Mouse (Mus musculus) embryonic facial prominence, embryonic 15.5 days (tissue): ENCODE measurements around the gene Fam131c. TPM values are rescaled to one million over a fixed set of nuclear protein-coding genes. Genes with fewer than 3 reads are reported as not detected.

Experiments used
- ATAC-seq: fragments of 200-750 bp; cut with Nextera tagmentation; 2 replicates; pipeline ENCODE4 v1.8.0; 2017; ENCODE audit warnings: low read depth, moderate TSS enrichment; ENCODE audit not compliant: insufficient number of reproducible peaks, low FRiP score, low TSS enrichment
- H3K27ac ChIP-seq: fragments of 300-500 bp; sonication (generic); replicated peaks from 2 replicates; pipeline ENCODE4 v1.5.1; 2015; ENCODE audit warnings: mild to moderate bottlenecking, inconsistent platforms
- H3K27me3 ChIP-seq: fragments of 300-500 bp; sonication (generic); 2 replicates; pipeline ENCODE4 v1.6.1; 2015; ENCODE audit warnings: inconsistent platforms
- H3K36me3 ChIP-seq: fragments of 300-500 bp; sonication (generic); 2 replicates; pipeline ENCODE4 v1.6.1; 2015; ENCODE audit warnings: mild to moderate bottlenecking, inconsistent platforms
- H3K4me1 ChIP-seq: fragments of 300-500 bp; sonication (generic); 2 replicates; pipeline ENCODE4 v1.6.1; 2015; ENCODE audit warnings: inconsistent platforms
- H3K4me2 ChIP-seq: fragments of 300-500 bp; sonication (generic); replicated peaks from 2 replicates; pipeline ENCODE4 v1.6.1; 2015; ENCODE audit warnings: mild to moderate bottlenecking, inconsistent platforms
- H3K4me3 ChIP-seq: fragments of 300-500 bp; sonication (generic); replicated peaks from 2 replicates; pipeline ENCODE4 v1.5.1; 2015; ENCODE audit warnings: mild to moderate bottlenecking, inconsistent platforms
- H3K9ac ChIP-seq: fragments of 300-500 bp; sonication (generic); 2 replicates; pipeline ENCODE4 v1.6.1; 2015; ENCODE audit warnings: inconsistent platforms
- H3K9me3 ChIP-seq: fragments of 300-500 bp; sonication (generic); replicated peaks from 2 replicates; pipeline ENCODE4 v1.6.1; 2016; ENCODE audit warnings: inconsistent platforms
- WGBS: fragments of 180-500 bp; shearing (Covaris S2); methylation state at CpG from one replicate; pipeline ENCODE4 v1.1.7; 2015; 5-methylcytosine and 5-hydroxymethylcytosine counted together
- polyA plus RNA-seq: library from polyadenylated mRNA; unstranded; fragments of >200 nt; fragmentation: Nextera tagmentation; extraction: Ambion mirVana; gene quantifications from 2 replicates; pipeline ENCODE4 v1.2.1, GENCODE M21; 2015

Fam131c gene
- polyA plus RNA-seq, 1 experiment from 2014 or later = 4.3 TPM

DNA sequence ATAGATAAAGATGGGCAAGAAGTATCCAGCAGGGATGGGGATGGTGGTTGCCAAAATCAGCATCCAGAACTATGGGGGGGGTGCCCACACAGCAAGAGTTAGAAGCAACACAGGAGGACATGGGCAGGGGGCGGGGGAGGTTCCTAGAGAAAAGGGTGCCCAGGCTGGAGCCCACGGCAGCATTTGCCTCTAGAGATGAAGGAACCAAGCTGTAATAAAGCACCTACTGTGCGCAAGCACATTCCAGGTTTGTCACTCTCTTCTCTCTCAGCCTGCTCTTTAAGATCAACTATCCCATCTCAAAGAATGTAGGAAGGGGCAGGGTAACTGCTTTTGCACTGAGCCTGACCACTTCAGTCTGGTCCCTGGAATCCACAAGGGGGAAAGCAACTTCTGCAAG lies 40.6 kb downstream of the Fam131c start:
- no peak overlapping the region for H3K4me3 ChIP-seq
- peaks cover 7% of the 10 kb centered on the region; the same call in 1 of the 2 replicates for H3K4me1 ChIP-seq
- H3K9ac ChIP-seq = no peak overlapping the region
- no peak overlapping the region for H3K27ac ChIP-seq
- 83% methylated on average over 3 of the region's 3 CpGs for WGBS
- H3K9me3 ChIP-seq = no peaks in the 10 kb centered on the region
- H3K4me2 ChIP-seq = no peak overlapping the region
- H3K36me3 ChIP-seq = no peaks in the 10 kb centered on the region
- no peak for ATAC-seq
- H3K27me3 ChIP-seq = no peaks in the 10 kb centered on the region; the same call in 1 of the 2 replicates

GRCm38 (mm10) chr4:141411430-141411992 lies 43.5 kb downstream of the Fam131c start:
- Histone ChIP-seq H3K27ac (no peak overlapping the region), H3K9ac (no peak overlapping the region), H3K9me3 (no peaks in the 10 kb centered on the region), H3K27me3 (no peaks in the 10 kb centered on the region; the same call in 1 of the 2 replicates), H3K4me3 (no peak overlapping the region), H3K4me1 (no peaks in the 10 kb centered on the region), H3K36me3 (no peaks in the 10 kb centered on the region), H3K4me2 (no peak overlapping the region)
- no peak for ATAC-seq
- 18% methylated on average over 22 of the region's 22 CpGs for WGBS

GRCm38 (mm10) chr4:141415924-141416323 lies 47.9 kb downstream of the Fam131c start, which contains the start of gene Clcnkb:
Clcnkb (minus strand) TSS chr4:141416014.
- no peak within 1 kb of the TSS for H3K27ac ChIP-seq
- H3K27me3 ChIP-seq = no peaks in the 10 kb centered on the region
- 59% methylated on average over 7 of the region's 7 CpGs for WGBS
- no peaks in the 10 kb centered on the region for H3K36me3 ChIP-seq
- no peak within 1 kb of the TSS for H3K9ac ChIP-seq
- no peak within 1 kb of the TSS for H3K4me2 ChIP-seq
- no peak within 1 kb of the TSS for H3K4me3 ChIP-seq
- ATAC-seq = no peak
- H3K9me3 ChIP-seq = no peaks in the 10 kb centered on the region
- peaks cover 6% of the 10 kb centered on the region; the same call in 1 of the 2 replicates for H3K4me1 ChIP-seq

DNA sequence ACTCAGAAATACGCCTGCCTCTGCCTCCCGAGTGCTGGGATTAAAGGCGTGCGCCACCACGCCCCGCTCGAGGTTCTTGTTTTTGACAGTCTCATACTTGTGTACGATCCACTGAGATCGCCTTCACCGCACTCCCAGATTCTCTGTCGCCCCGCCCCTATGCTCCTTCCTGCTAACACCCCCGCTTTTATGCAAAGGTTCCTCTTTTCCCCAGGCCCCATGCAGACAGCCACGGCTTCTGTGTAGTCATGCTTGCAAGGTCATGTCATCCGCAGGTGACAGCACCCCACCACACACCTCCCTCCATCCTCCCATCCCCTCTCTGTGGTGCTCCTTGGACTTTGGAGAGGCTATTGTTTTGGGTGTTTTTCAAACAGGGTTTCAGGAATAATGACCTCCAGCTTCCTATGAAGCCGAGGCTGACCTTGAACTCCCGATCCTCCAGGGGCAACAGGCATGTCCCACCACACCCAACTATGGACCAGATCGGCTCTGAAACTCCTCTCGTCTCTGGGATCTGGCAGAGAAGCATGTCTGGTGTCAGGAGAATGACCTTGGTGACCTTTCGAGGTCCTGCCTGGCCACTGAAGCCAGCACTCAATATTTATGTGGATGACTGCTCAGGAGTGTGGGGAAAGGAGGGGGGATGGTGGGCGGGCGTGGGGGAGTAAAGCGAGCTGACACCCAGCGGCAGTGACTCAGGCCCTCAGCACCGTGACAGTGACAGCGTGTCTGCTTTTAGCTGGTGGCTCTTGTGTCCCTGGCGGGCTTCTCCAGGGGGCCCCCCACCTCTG lies 51.6 kb downstream of the Fam131c start:
- no peak for ATAC-seq
- Histone ChIP-seq H3K27ac (no peak overlapping the region), H3K4me3 (no peak overlapping the region), H3K9ac (no peak overlapping the region), H3K9me3 (no peaks in the 10 kb centered on the region), H3K36me3 (no peaks in the 10 kb centered on the region), H3K4me1 (peaks cover 6% of the 10 kb centered on the region), H3K4me2 (no peak overlapping the region), H3K27me3 (no peaks in the 10 kb centered on the region)
- 59% methylated on average over 27 of the region's 27 CpGs for WGBS

DNA sequence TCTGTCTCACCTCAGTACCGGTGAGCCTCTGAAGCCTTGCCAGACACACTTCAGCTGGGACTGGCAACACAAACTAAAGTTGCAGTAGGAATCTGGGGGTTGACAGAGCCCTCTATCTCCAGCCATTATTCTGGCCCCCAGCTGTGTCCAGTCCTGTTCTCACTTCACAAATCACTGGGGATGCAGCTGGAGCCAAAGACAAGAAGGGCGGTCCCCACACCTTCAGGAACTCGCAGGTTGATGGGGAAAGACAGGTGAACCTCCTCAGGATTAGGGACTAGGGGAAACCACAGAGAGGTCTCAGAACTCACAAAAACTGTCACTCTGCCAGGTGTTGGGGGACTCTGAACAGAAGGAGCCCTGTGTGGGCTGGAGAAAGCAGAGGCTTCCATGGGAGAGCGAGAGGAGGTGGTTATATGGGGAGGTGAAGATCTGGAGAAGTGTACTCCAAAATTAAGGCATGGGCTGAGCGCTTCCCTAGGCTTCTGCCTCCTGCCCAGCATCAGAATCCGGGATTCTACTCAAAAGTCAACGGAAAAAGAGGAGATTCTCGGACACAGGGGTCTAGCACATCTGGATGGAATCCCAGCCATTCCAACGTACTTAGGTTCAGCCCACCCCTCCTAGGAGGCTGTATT lies 52.3 kb downstream of the Fam131c start, which contains the start of gene Hspb7:
Gene Hspb7 (plus strand): TSS at position 588 of the 638 bp plus-strand sequence.
- Histone ChIP-seq H3K4me1 (peaks cover 11% of the 10 kb centered on the region), H3K27me3 (0 out of 2 replicates have a peak, but pooled peaks cover 2% of the 10 kb centered on the region), H3K36me3 (no peaks in the 10 kb centered on the region), H3K4me3 (no peak within 1 kb of the TSS), H3K9ac (no peak within 1 kb of the TSS), H3K9me3 (no peaks in the 10 kb centered on the region), H3K4me2 (no peak within 1 kb of the TSS), H3K27ac (no peak within 1 kb of the TSS; the same call in 1 of the 2 replicates)
- WGBS = 51% methylated on average over 9 of the region's 9 CpGs
- no peak for ATAC-seq

DNA sequence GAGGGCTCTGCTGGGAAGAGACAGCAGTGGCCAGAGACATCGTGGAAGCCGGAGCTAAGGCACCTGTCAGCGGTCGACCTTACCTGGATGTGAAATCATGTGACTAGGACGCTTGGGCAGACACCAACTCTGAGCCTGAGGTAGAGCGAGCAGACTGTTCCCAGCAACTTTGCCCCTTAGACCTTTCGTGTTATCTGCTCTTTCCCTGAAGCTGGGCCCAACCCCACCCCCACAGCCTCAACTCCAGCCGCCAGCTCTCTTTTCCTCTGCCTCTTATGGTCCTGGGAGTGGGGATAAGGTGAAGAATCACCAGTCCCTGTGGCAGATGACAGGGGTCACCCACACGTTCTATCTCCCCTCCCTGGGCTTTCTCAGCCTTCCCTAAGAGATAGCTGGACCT lies 52.9 kb downstream of the Fam131c start:
- no peak overlapping the region for H3K4me2 ChIP-seq
- no peak overlapping the region for H3K9ac ChIP-seq
- 40% methylated on average over 9 of the region's 9 CpGs for WGBS

GRCm38 (mm10) chr4:141421423-141421822 lies 53.4 kb downstream of the Fam131c start:
- Histone ChIP-seq H3K4me2 (no peak overlapping the region), H3K4me3 (no peak overlapping the region)

More for the DNA sequence above, 52.9 kb downstream of the Fam131c start:
- Histone ChIP-seq H3K9me3 (no peaks in the 10 kb centered on the region), H3K36me3 (no peaks in the 10 kb centered on the region), H3K27me3 (0 out of 2 replicates have a peak, but pooled peaks cover 2% of the 10 kb centered on the region), H3K4me3 (no peak overlapping the region), H3K27ac (no peak overlapping the region; the same call in 1 of the 2 replicates), H3K4me1 (peaks cover 16% of the 10 kb centered on the region)
- no peak for ATAC-seq

GRCm38 (mm10) chr4:141422841-141423240 lies 54.8 kb downstream of the Fam131c start:
- Histone ChIP-seq H3K36me3 (no peaks in the 10 kb centered on the region), H3K9me3 (no peaks in the 10 kb centered on the region), H3K4me3 (no peak overlapping the region), H3K4me2 (no peak overlapping the region), H3K9ac (no peak overlapping the region), H3K27ac (no peak overlapping the region), H3K27me3 (0 out of 2 replicates have a peak, but pooled peaks cover 2% of the 10 kb centered on the region), H3K4me1 (peaks cover 25% of the 10 kb centered on the region)
- WGBS = 79% methylated on average over 5 of the region's 5 CpGs
- no peak for ATAC-seq

More at GRCm38 (mm10) chr4:141421423-141421822, 53.4 kb downstream of the Fam131c start:
- H3K27me3 ChIP-seq = 0 out of 2 replicates have a peak, but pooled peaks cover 2% of the 10 kb centered on the region
- ATAC-seq = no peak
- H3K9ac ChIP-seq = no peak overlapping the region
- no peaks in the 10 kb centered on the region for H3K36me3 ChIP-seq
- H3K9me3 ChIP-seq = no peaks in the 10 kb centered on the region
- H3K4me1 ChIP-seq = peaks cover 22% of the 10 kb centered on the region
- no peak overlapping the region; the same call in 1 of the 2 replicates for H3K27ac ChIP-seq
- WGBS = 58% methylated on average over 14 of the region's 14 CpGs

- no peaks in the 10 kb centered on the region for H3K36me3 ChIP-seq
- H3K9me3 ChIP-seq = no peaks in the 10 kb centered on the region
- no peak overlapping the region for H3K4me3 ChIP-seq
- no peak overlapping the region for H3K9ac ChIP-seq
- 0 out of 2 replicates have a peak, but pooled peaks cover 2% of the 10 kb centered on the region for H3K27me3 ChIP-seq
- ATAC-seq = no peak
- H3K4me2 ChIP-seq = no peak overlapping the region
- peaks cover 25% of the 10 kb centered on the region for H3K4me1 ChIP-seq
- 79% methylated on average over 5 of the region's 5 CpGs for WGBS
- H3K27ac ChIP-seq = no peak overlapping the region
Observed at GRCm38 (mm10) chr4:141423288-141423687, 55.3 kb downstream of the Fam131c start.

DNA sequence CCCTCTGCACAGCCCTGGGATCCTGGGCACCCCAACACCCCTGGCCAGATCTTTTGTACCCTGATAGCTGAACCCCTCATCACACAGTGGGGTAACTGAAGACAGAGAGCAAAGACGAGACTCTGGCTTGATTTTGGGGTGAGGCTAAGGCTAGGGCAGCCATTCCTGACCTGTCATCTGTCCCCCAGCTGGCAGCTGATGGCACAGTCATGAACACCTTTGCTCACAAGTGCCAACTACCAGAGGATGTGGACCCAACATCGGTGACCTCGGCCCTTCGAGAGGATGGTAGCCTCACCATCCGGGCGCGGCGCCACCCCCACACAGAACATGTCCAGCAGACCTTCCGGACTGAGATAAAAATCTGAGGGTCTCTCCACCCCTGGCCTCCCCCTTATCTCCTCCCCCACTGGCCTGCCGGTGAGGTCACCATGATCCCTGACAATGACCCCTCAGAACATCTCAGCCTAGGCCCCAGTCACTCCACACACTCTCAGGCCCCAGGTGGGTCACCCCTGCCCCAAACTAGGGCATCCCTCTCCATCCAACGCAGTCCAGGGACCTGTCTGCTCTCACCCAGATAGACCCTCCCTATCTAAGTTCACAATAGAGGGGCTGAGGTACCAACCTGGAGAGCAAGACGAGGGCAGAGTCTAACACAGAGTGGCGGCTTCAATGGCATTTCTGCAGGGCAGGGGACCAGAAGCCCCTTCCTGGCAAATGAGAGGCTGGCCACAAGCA lies 55.8 kb downstream of the Fam131c start:
- no peak for ATAC-seq
- 0 out of 2 replicates have a peak, but pooled peaks cover 2% of the 10 kb centered on the region for H3K27me3 ChIP-seq
- WGBS = 87% methylated on average over 13 of the region's 13 CpGs

More for the DNA sequence above, 55.8 kb downstream of the Fam131c start:
- H3K4me2 ChIP-seq = no peak overlapping the region
- no peak overlapping the region for H3K9ac ChIP-seq
- no peak overlapping the region for H3K27ac ChIP-seq
- no peaks in the 10 kb centered on the region for H3K36me3 ChIP-seq
- H3K9me3 ChIP-seq = no peaks in the 10 kb centered on the region
- H3K4me1 ChIP-seq = peaks cover 25% of the 10 kb centered on the region
- no peak overlapping the region for H3K4me3 ChIP-seq
